In genomic region chr13:4942490-4942889, GRCm38 (mm10) we compare ENCODE assay signal across 7 mouse cellular contexts.
A peak's percentile ranks its signal among the peaks of the same experiment; 100 is the strongest.
DNase-seq lines count a peak whose midpoint lies in the region; ATAC-seq and TF ChIP-seq lines count a peak whose summit lies in the region.
"Not testable (repeated sequence)": the region's sequence is repeated elsewhere in the genome, so short reads cannot be mapped to it uniquely, and the experiment has no call there.

No protein-coding gene starts in this region.

- peak; percentile 53 for DNase-seq in kidney, adult 2 months
- peak; percentile 4 to 27 for DNase-seq in left cerebral cortex, adult 8-10 months (ENCODE audit: low spot score in 2 of 2)

- H3K36me3 ChIP-seq in forebrain, embryonic 12.5 days (replicated peaks); heart, embryonic 16.5 days (ENCODE audit: control insufficient read depth, insufficient read depth); kidney, adult 2 months (ENCODE audit: control insufficient read depth, insufficient read depth, low read length); lung, embryonic 15.5 days; neural tube, embryonic 12.5 days: not testable (repeated sequence)

- not testable (repeated sequence) for H3K4me3 ChIP-seq in brown adipose tissue, adult 24 weeks (ENCODE audit: insufficient read depth, low read depth, low read length); forebrain, embryonic 12.5 days (replicated peaks); heart, embryonic 16.5 days (ENCODE audit: low read length); kidney, adult 2 months (ENCODE audit: insufficient read depth, low read depth, low read length); lung, embryonic 15.5 days; neural tube, embryonic 12.5 days

- H3K4me2 ChIP-seq in forebrain, embryonic 12.5 days; heart, embryonic 16.5 days (ENCODE audit: low read depth, low read length); lung, embryonic 15.5 days; neural tube, embryonic 12.5 days (replicated peaks): not testable (repeated sequence)

- TF ChIP-seq POLR2A in kidney, adult 2 months (IDR thresholded peaks at IDR 0.05; ENCODE audit: low read depth, low read length), result not testable (repeated sequence)

- peak overlapping the region; percentile 78 for H3K27ac ChIP-seq in brown adipose tissue, adult 24 weeks (replicated peaks; ENCODE audit: low read depth, low read length)
- not testable (repeated sequence) for H3K27ac ChIP-seq in forebrain, embryonic 12.5 days; heart, embryonic 16.5 days (ENCODE audit: low read length); kidney, adult 2 months (ENCODE audit: insufficient read depth, low read depth, low read length); lung, embryonic 15.5 days; neural tube, embryonic 12.5 days

- H3K27me3 ChIP-seq in forebrain, embryonic 12.5 days; heart, embryonic 16.5 days (ENCODE audit: control insufficient read depth, insufficient read depth, low read length); kidney, adult 2 months (replicated peaks; ENCODE audit: control insufficient read depth, insufficient read depth, low read length); lung, embryonic 15.5 days; neural tube, embryonic 12.5 days (replicated peaks): not testable (repeated sequence)

- H3K4me1 ChIP-seq in brown adipose tissue, adult 24 weeks (ENCODE audit: control insufficient read depth, insufficient read depth, insufficient read length, low read length); forebrain, embryonic 12.5 days; heart, embryonic 16.5 days (ENCODE audit: control insufficient read depth, insufficient read depth, low read length); kidney, adult 2 months (ENCODE audit: control insufficient read depth, insufficient read depth, low read length); lung, embryonic 15.5 days; neural tube, embryonic 12.5 days: not testable (repeated sequence)

- not testable (repeated sequence) for H3K9me3 ChIP-seq in forebrain, embryonic 12.5 days; heart, embryonic 16.5 days (replicated peaks; ENCODE audit: control insufficient read depth, low read length); lung, embryonic 15.5 days; neural tube, embryonic 12.5 days

- not testable (repeated sequence) for H3K9ac ChIP-seq in forebrain, embryonic 12.5 days; heart, embryonic 16.5 days (ENCODE audit: low read length); lung, embryonic 15.5 days; neural tube, embryonic 12.5 days

- WGBS in forebrain, embryonic 12.5 days, result 22% methylated on average over 5 of the region's 14 CpGs
- 35% methylated on average over 5 of the region's 14 CpGs for WGBS in heart, embryonic 16.5 days
- 20% methylated on average over 5 of the region's 14 CpGs for WGBS in kidney, adult 2 months
- 15% methylated on average over 5 of the region's 14 CpGs for WGBS in lung, embryonic 15.5 days
- 15% methylated on average over 5 of the region's 14 CpGs for WGBS in neural tube, embryonic 12.5 days

- peak; percentile 69 for ATAC-seq in forebrain, embryonic 12.5 days (ENCODE audit: low FRiP score)
- ATAC-seq in heart, embryonic 16.5 days (replicated peaks; ENCODE audit: extremely low read depth, insufficient read depth, low FRiP score), result 0 out of 2 replicates have a peak, but pooled peaks have one; percentile 45
- peak; percentile 11; the same call in 1 of the 2 replicates for ATAC-seq in lung, embryonic 15.5 days (ENCODE audit: borderline replicate concordance, extremely low read depth, low FRiP score, low TSS enrichment)
- ATAC-seq in neural tube, embryonic 12.5 days (ENCODE audit: low FRiP score, low read depth), result peak; percentile 59

- TF ChIP-seq CTCF in kidney, adult 2 months (conservative IDR thresholded peaks at IDR 0.05; ENCODE audit: insufficient read depth, insufficient read length, low read depth, low read length), result not testable (repeated sequence)

Comparison
In these comparisons a context has a peak if more than half of its experiments do, and no peak if none do; other contexts are left out.
1. ATAC-seq: peak in every context shown above with its lines; median percentile 69 in forebrain, embryonic 12.5 days; 59 in neural tube, embryonic 12.5 days; 45 in heart, embryonic 16.5 days; 11 in lung, embryonic 15.5 days.